Mouse (Mus musculus) erythroblast, embryonic 14.5 days (primary cell): ENCODE data around the gene 8030411F24Rik.

Experiments
- GATA1 ChIP-seq: IDR thresholded peaks from 2 replicates; pipeline ENCODE4 v1.6.1; 2012; ENCODE audit warnings: low read length, inconsistent platforms, mixed read lengths
- TAL1 ChIP-seq: IDR thresholded peaks from 3 replicates; pipeline ENCODE4 v1.6.1; 2012; ENCODE audit warnings: low read length, inconsistent platforms, mixed read lengths

DNA sequence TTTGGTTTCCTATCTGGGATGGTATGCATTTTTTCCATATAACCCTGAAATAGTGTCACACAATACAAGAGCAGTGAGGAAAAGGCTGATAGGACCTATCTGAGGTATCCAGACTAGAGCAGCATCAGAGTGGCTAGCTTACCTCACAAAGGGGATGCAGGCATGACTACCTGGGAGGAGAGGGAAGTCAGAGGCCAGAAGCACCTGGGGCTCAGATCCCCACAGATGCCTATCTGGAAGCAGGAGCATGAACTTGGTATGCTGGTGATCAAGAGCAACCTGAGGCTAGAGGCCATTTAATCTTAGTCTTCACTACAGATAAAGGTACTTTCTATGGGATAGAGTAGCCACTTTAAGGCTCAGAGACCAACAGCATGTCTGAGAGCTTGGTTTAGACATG lies 38.1 kb downstream of the 8030411F24Rik start, which contains the start of gene Cst13:
- TF ChIP-seq GATA1 (no peak), TAL1 (no peak)
